Mouse (Mus musculus): Measurements from ENCODE around the gene Nhlrc2. TPM values are rescaled to one million over a fixed set of nuclear protein-coding genes. Genes with fewer than 3 reads are reported as not detected.
A peak's percentile ranks its signal among the peaks of the same experiment; 100 is the strongest.
"Not testable (repeated sequence)": the region's sequence is repeated elsewhere in the genome, so short reads cannot be mapped to it uniquely, and the experiment has no call there.

Nhlrc2 gene
- 16.3 and 17.4 TPM in 2 replicates for polyA plus RNA-seq (2016; fragmentation: Nextera tagmentation; extraction: Ambion mirVana)

DNA sequence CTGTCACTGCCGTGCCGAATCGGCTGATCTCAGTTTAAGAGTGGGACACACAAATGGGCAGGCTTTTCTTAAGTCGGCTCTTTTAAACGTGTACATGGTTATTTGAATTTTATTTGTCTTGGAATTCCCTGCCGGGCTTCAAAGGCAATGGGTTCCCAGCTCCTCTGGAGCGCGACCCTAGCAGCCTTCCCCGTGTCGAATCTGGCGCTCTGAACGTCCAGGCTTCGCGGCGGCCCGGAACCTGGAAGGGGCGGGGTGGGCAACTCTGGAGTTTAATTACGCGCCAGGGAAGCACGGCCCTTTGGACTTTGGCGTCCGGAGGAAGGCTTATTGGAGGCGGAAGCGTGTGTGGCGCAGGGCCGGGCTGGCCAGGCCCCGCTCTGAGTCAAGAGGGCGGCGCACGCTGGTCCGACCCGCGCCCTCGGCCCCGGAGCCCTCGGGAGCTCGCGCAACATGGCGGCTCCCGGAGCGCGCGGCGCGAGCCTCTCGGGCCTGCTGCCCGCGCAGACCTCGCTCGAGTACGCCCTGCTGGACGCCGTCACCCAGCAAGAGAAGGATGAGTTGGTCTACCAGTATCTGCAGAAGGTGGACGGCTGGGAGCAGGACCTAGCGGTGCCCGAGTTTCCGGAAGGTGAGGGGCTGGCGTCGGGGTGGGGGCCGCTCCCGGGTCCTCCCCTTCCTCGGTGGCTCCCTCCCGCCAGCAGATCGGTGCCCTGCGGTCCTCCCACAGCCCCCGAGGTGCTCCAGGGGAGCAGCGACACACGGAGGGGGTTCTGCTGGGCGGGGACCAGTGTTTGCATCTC lies at the start of gene Nhlrc2:
Gene Nhlrc2 (plus strand): TSS at position 32 of the 803 bp plus-strand sequence.
- H3K27ac ChIP-seq: peak within 1 kb of the TSS; percentile 99
- H3K9me3 ChIP-seq: no peaks in the 10 kb centered on the region
- H3K9ac ChIP-seq (replicated peaks): peak within 1 kb of the TSS; percentile 93
- ATAC-seq (ENCODE audit: insufficient number of reproducible peaks, insufficient read depth, low FRiP score, low TSS enrichment, low read depth): peak; percentile 89
- peaks cover 33% of the 10 kb centered on the region for H3K36me3 ChIP-seq
- H3K4me3 ChIP-seq (replicated peaks): peak within 1 kb of the TSS; percentile 89
- no peaks in the 10 kb centered on the region for H3K27me3 ChIP-seq
- H3K4me2 ChIP-seq: peak within 1 kb of the TSS; percentile 76
- under 1% methylated on average over 69 of the region's 69 CpGs for WGBS
- peaks cover 13% of the 10 kb centered on the region for H3K4me1 ChIP-seq (replicated peaks)

DNA sequence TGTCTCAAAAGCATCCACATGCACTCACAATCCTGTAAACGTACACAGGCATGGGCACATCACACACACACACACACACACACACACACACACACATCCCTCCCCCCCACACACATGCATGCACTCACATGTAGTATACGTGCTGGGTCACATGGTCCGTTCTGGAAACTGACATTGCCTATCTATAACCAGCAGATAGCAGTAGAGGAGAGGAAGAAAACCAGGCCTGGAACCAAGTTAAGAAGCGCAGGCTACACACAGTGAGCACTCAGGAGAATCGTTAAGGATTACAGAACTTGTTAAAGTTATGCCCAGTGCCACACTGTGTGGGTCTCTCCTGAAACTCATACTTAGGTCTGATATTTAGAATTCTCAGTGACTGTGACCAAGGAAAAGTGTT lies 45.0 kb upstream of the Nhlrc2 start:
- not testable (repeated sequence) for ATAC-seq (ENCODE audit: insufficient number of reproducible peaks, insufficient read depth, low FRiP score, low TSS enrichment, low read depth); H3K4me3 ChIP-seq (replicated peaks); H3K27me3 ChIP-seq; H3K36me3 ChIP-seq; H3K27ac ChIP-seq; H3K4me1 ChIP-seq (replicated peaks); H3K4me2 ChIP-seq; H3K9me3 ChIP-seq; H3K9ac ChIP-seq (replicated peaks)
- WGBS: no CpG with 5 or more reads among the region's 5 CpGs

DNA sequence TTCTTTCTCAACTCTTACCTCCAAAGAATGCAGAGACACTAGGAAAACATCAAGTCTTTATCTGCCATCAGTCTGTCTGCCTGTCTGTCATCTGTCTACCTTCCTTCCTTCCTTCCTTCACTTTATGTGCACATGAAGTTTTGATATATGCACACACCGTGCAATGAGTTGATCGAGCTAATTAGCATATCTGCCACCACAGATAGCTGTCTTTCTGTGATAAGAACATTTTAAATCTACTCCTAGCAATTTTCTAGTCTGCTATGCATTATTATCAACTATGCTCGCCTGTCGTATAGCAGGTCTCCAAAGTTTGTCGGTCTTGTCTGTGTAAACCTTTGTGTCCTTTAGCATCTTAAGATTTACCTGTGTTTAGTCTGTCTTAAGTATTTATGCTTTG lies 44.5 kb upstream of the Nhlrc2 start:
- H3K4me2 ChIP-seq; H3K27me3 ChIP-seq; H3K27ac ChIP-seq; H3K9me3 ChIP-seq; H3K4me3 ChIP-seq (replicated peaks); ATAC-seq (ENCODE audit: insufficient number of reproducible peaks, insufficient read depth, low FRiP score, low TSS enrichment, low read depth); H3K9ac ChIP-seq (replicated peaks); H3K4me1 ChIP-seq (replicated peaks); H3K36me3 ChIP-seq: not testable (repeated sequence)
- WGBS: no CpG with 5 or more reads among the region's 5 CpGs

DNA sequence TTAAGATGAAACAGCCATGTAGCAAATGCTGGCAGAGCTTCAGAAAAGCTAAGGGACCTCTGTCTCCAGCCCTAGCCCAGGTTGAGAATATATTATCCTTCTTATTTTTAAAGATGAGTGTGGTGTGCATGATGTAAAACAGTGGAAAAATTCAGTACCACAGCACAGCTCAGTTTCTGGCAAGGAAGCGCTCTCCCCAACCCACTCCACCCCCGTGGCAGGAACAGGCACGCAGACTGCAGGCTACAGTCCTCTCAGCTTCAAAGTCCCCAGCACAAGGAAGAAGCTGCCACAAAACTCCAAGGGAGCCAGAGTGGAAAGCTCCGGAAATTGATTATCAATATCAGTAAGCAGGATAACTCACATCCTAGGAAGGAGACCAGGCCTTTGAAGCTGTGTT lies 36.9 kb upstream of the Nhlrc2 start:
- not testable (repeated sequence) for ATAC-seq (ENCODE audit: insufficient number of reproducible peaks, insufficient read depth, low FRiP score, low TSS enrichment, low read depth); H3K27me3 ChIP-seq
- no CpG with 5 or more reads among the region's 4 CpGs for WGBS

DNA sequence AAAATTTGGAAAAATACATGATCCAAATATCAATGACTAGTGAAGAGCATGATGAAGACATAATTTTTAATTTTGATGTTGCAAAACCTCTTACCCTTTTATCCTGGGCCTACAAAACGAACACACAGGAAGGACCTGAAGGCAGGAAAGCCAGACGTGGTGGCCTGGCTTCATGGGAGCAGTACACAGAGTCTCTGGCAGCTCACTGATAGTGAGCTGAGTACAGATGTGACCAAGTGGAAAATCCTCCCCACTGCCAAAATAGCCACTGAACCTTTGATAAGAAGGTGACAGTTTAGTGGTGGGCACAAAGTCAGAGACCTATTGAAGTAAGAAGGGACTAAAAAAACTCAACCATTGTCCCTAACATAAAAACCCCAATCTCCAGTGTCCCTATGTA lies 34.5 kb upstream of the Nhlrc2 start:
- H3K4me3 ChIP-seq (replicated peaks); H3K36me3 ChIP-seq; H3K4me1 ChIP-seq (replicated peaks); H3K27ac ChIP-seq; ATAC-seq (ENCODE audit: insufficient number of reproducible peaks, insufficient read depth, low FRiP score, low TSS enrichment, low read depth); H3K27me3 ChIP-seq; H3K9me3 ChIP-seq; H3K4me2 ChIP-seq; H3K9ac ChIP-seq (replicated peaks): not testable (repeated sequence)
- WGBS: no CpG with 5 or more reads among the region's 2 CpGs

More for the DNA sequence above, 36.9 kb upstream of the Nhlrc2 start:
- not testable (repeated sequence) for H3K36me3 ChIP-seq; H3K4me1 ChIP-seq (replicated peaks); H3K9ac ChIP-seq (replicated peaks); H3K9me3 ChIP-seq; H3K4me2 ChIP-seq; H3K27ac ChIP-seq; H3K4me3 ChIP-seq (replicated peaks)

DNA sequence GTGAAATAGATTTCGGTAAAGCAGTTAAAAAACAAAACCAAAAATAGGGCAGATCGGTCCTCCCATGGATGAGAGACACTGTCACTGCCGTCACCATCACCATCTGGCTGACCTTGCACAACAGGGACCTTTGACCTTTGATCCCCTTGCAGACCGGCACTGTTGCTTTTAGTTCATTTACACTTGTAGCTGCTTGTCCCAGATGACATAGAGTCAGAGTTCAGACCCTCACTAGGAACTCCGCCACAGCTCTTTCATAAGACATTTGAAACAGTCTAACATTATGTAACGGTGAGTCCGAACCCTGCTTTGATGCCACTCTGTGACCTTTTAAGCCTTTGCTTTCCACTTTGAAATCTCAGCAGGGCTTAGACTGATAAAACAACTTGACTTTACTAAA lies 28.7 kb upstream of the Nhlrc2 start:
- not testable (repeated sequence) for H3K9ac ChIP-seq (replicated peaks); H3K36me3 ChIP-seq; ATAC-seq (ENCODE audit: insufficient number of reproducible peaks, insufficient read depth, low FRiP score, low TSS enrichment, low read depth); H3K9me3 ChIP-seq; H3K4me3 ChIP-seq (replicated peaks); H3K27ac ChIP-seq; H3K4me2 ChIP-seq; H3K27me3 ChIP-seq; H3K4me1 ChIP-seq (replicated peaks)
- WGBS: no CpG with 5 or more reads among the region's 7 CpGs

DNA sequence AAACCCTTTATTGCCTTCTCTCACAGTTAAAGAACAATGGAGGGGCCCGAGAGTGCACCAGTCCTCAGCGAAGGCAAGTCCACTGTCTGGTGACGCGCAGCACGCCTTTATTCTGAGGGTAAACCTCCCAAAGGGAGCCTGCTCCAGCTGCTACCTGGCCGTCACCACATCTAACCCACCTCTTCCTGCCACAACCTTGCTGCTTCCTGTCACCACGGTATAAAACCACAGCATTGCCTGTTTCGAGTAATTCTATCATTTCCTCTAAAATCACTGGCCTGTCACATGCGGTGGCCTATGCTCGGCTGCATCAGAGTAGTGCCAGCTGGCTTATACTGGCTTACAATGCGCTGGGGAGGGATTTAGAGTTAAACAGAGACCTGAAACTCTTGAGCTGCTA lies 17.5 kb upstream of the Nhlrc2 start:
- H3K4me2 ChIP-seq; H3K36me3 ChIP-seq; H3K9me3 ChIP-seq; H3K9ac ChIP-seq (replicated peaks); H3K4me1 ChIP-seq (replicated peaks); H3K4me3 ChIP-seq (replicated peaks); H3K27me3 ChIP-seq; ATAC-seq (ENCODE audit: insufficient number of reproducible peaks, insufficient read depth, low FRiP score, low TSS enrichment, low read depth); H3K27ac ChIP-seq: not testable (repeated sequence)
- WGBS: no CpG with 5 or more reads among the region's 11 CpGs

DNA sequence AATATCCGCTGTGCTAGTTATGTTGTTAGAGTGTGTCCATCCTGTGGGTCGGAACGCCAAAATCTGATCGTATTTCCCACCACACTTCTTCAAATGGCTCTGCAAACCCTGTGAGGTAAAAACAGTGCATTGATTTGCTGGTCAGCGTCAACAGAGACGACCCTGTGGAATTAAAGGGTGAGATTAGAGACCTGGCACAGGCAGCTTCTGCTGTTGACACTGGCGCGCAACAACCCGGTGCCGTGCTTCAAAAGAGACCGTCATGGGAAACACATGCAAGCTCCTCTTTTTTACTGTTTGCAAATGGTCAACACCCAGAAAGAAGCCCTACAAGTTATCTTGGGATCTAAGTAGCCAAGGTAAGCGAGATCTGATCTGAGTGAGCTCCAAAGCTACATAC lies 16.8 kb upstream of the Nhlrc2 start:
- Histone ChIP-seq H3K9ac (replicated peaks) (no peak overlapping the region), H3K4me2 (no peak overlapping the region), H3K27me3 (no peaks in the 10 kb centered on the region), H3K9me3 (no peaks in the 10 kb centered on the region), H3K4me3 (replicated peaks) (no peak overlapping the region), H3K4me1 (replicated peaks) (no peaks in the 10 kb centered on the region), H3K36me3 (peaks cover 15% of the 10 kb centered on the region), H3K27ac (no peak overlapping the region)
- ATAC-seq (ENCODE audit: insufficient number of reproducible peaks, insufficient read depth, low FRiP score, low TSS enrichment, low read depth): no peak
- 88% methylated on average over 12 of the region's 12 CpGs for WGBS

DNA sequence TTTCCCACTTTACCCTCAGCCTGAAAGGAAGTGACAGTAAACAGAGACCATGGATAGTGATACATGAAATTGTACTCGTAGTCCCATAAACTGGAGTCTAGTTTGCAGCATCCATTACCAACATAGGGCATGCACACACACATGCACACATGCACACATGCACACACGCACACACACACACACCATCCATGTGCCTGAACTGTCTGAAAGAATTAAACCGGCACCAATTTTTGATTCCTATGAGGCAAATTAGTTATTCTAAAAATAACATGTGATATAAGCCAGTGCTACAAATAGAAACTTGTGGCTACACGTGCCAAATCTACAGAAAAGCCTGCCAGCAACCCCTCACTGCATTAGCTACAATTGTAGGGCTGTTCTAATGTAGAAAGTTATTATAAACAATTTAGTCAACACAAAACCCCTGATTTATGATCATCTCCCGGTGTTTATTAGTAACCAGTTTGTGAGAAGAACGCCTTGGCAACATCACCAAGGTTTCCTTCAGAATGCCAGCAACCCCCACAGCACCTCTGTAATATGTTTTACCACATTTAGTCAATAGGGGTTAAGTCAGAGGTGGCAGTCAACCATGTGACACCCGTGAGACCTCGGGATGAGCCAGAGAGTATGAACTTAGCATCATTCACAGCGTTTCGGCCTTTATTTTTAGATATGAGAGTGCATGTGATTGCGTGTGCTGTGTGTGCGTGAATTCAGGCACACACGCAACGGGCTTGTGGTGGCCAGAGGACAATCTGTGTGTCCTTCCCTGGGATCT lies 14.6 kb upstream of the Nhlrc2 start:
- H3K27ac ChIP-seq: no peak overlapping the region
- no peaks in the 10 kb centered on the region for H3K27me3 ChIP-seq
- ATAC-seq (ENCODE audit: insufficient number of reproducible peaks, insufficient read depth, low FRiP score, low TSS enrichment, low read depth): no peak
- H3K36me3 ChIP-seq: peaks cover 30% of the 10 kb centered on the region
- no peak overlapping the region for H3K9ac ChIP-seq (replicated peaks)
- no peaks in the 10 kb centered on the region for H3K4me1 ChIP-seq (replicated peaks)
- no peak overlapping the region for H3K4me2 ChIP-seq
- 91% methylated on average over 14 of the region's 14 CpGs for WGBS
- no peaks in the 10 kb centered on the region for H3K9me3 ChIP-seq
- no peak overlapping the region for H3K4me3 ChIP-seq (replicated peaks)

DNA sequence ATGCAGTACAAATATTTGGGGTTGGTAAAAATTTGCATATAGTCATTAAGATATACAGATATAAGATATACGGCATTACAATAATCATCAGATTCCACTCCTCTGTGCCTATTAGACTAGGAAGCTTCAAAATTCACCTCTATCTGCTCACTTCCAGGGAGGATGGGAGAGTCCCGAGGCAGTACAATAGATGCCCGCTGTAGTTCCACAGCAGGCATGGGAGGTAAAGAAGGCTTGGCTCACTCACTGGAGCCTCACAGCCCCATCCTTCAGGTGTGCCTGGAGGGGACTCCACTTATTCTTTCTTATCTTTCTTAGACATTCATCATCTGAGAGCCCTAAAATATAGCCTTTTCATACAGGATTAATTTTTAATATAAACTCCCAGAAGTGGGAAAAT lies 13.7 kb upstream of the Nhlrc2 start:
- H3K4me3 ChIP-seq (replicated peaks): no peak overlapping the region
- no peak overlapping the region for H3K9ac ChIP-seq (replicated peaks)
- no peaks in the 10 kb centered on the region for H3K4me1 ChIP-seq (replicated peaks)
- H3K36me3 ChIP-seq: peaks cover 35% of the 10 kb centered on the region
- no peaks in the 10 kb centered on the region for H3K9me3 ChIP-seq
- 91% methylated on average over 3 of the region's 3 CpGs for WGBS
- H3K27me3 ChIP-seq: no peaks in the 10 kb centered on the region
- no peak for ATAC-seq (ENCODE audit: insufficient number of reproducible peaks, insufficient read depth, low FRiP score, low TSS enrichment, low read depth)
- no peak overlapping the region for H3K27ac ChIP-seq
- no peak overlapping the region for H3K4me2 ChIP-seq

DNA sequence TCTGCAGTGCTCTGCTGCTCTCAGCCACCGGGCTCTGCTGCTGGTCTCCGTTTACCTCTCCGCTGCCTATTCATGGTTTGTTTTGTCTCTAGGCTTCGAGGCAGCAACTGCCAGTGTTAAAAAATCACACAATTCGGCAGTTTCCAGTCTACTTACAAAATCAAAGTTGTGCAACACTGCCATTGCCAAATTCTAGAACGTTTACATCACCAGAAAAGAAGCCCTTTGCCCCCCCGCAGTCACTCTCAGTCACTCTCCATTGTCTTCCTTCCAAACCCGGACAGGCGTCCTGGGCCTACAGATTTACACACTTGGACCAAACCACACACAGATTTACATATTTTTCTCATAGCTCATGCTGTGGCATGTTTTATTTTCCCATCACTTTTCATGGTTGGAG lies 13.0 kb upstream of the Nhlrc2 start:
- H3K27ac ChIP-seq: no peak overlapping the region
- no peak overlapping the region for H3K9ac ChIP-seq (replicated peaks)
- H3K9me3 ChIP-seq: no peaks in the 10 kb centered on the region
- 86% methylated on average over 9 of the region's 9 CpGs for WGBS
- no peak for ATAC-seq (ENCODE audit: insufficient number of reproducible peaks, insufficient read depth, low FRiP score, low TSS enrichment, low read depth)
- H3K4me2 ChIP-seq: no peak overlapping the region
- peaks cover 37% of the 10 kb centered on the region for H3K36me3 ChIP-seq
- H3K4me1 ChIP-seq (replicated peaks): no peaks in the 10 kb centered on the region
- no peaks in the 10 kb centered on the region for H3K27me3 ChIP-seq
- no peak overlapping the region for H3K4me3 ChIP-seq (replicated peaks)

All from limb, embryonic 12.5 days (tissue).